Mouse (Mus musculus) small intestine, adult 2 months (tissue): ENCODE results near the gene Retsat. TPM values are rescaled to one million over a fixed set of nuclear protein-coding genes. Genes with fewer than 3 reads are reported as not detected.

Source experiments
- H3K27ac ChIP-seq: fragments of 200-500 bp; 2 replicates; pipeline ENCODE4 v1.5.1; 2012; ENCODE audit warnings: low read depth, low read length, control low read depth, inconsistent platforms; ENCODE audit not compliant: insufficient read depth
- H3K27me3 ChIP-seq: fragments of 200-500 bp; 2 replicates; pipeline ENCODE4 v1.6.1; 2012; ENCODE audit warnings: mild to moderate bottlenecking, moderate library complexity, low read length, inconsistent platforms; ENCODE audit not compliant: control insufficient read depth, insufficient read depth
- H3K36me3 ChIP-seq: fragments of 200-500 bp; 2 replicates; pipeline ENCODE4 v1.6.1; 2012; ENCODE audit warnings: mild to moderate bottlenecking, low read length, control low read depth, inconsistent platforms; ENCODE audit not compliant: control insufficient read depth, insufficient read depth
- H3K4me1 ChIP-seq: fragments of 200-500 bp; 2 replicates; pipeline ENCODE4 v1.6.1; 2012; ENCODE audit warnings: low read length, inconsistent platforms, mixed read lengths; ENCODE audit not compliant: control insufficient read depth, insufficient read depth, insufficient read length
- H3K4me3 ChIP-seq: fragments of 200-500 bp; 2 replicates; pipeline ENCODE4 v1.5.1; 2012; ENCODE audit warnings: low read depth, mild to moderate bottlenecking, control low read depth, inconsistent platforms, low read length, moderate library complexity
- CTCF ChIP-seq: fragments of 200-500 bp; IDR thresholded peaks from 2 replicates; pipeline ENCODE4 v1.5.1; 2012; ENCODE audit warnings: low read depth, mild to moderate bottlenecking, control low read depth, inconsistent platforms, low read length, moderate library complexity, mixed read lengths; ENCODE audit not compliant: insufficient replicate concordance, insufficient read length; ENCODE audit errors: extremely low read depth
- POLR2A ChIP-seq: fragments of 200-500 bp; IDR thresholded peaks from 2 replicates; pipeline ENCODE4 v1.6.1; 2012; ENCODE audit warnings: low read depth, mild to moderate bottlenecking, control low read depth, inconsistent platforms, low read length, moderate library complexity
- WGBS: fragments of 180-500 bp; shearing (Covaris S2); methylation state at CpG from one replicate; pipeline ENCODE4 v1.1.7; 2018; 5-methylcytosine and 5-hydroxymethylcytosine counted together
- polyA plus RNA-seq: library from polyadenylated mRNA; depleted of rRNA; stranded (reverse); fragments of >200 nt; gene quantifications from 2 replicates; pipeline ENCODE4 v1.2.3, GENCODE M21; 2012; rRNA removed

Gene Retsat
- polyA plus RNA-seq, result 51.6 and 70.7 TPM in 2 replicates

DNA sequence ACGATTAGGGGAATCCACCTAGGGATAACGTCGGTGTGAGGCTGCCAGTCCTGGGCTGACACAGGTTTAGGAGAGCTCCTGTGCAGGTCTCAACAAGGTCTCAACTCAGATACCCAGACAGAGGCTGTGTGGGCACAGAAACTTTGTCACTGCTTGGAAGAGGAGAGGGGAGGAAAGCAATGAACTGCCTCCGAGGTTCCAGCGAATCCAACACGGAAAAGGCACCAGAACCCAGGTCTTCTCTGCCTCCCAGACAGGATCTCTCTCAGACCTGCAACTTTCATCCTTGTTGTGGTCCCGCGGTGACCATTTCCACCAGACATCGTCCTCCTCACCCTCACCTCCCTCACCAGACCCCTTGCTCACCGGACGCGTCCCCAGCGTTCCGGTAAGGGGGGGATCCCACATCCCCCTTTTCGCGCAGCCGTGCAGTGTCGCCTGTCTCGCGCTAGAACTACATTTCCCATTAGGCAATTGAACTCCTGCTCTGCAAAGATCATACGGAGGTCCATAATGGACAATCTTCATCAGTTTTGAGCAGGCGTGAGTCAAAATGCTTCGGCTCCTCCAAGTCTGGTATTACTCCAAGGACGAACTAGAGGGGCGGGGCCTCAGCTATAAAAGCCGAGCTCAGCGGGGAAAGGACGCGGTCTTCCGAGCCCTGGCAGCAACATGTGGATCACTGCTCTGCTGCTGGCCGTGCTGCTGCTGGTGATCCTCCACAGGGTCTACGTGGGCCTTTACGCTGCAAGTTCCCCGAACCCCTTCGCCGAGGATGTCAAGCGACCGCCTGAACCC is at the start of gene Retsat, which contains the start of gene Elmod3:
Gene Retsat, plus strand, starts transcription at position 520 of the 798 bp plus-strand sequence.
Gene Elmod3, minus strand, starts transcription at position 458 of the 798 bp plus-strand sequence.
- WGBS, result under 1% methylated on average over 38 of the region's 38 CpGs
- peak within 1 kb of the TSS; percentile 82 for H3K4me3 ChIP-seq
- no peaks in the 10 kb centered on the region for H3K27me3 ChIP-seq
- TF ChIP-seq CTCF, result no peak
- peak; percentile 99 for TF ChIP-seq POLR2A
- peaks cover 7% of the 10 kb centered on the region; the same call in 1 of the 2 replicates for H3K4me1 ChIP-seq
- H3K27ac ChIP-seq, result peak within 1 kb of the TSS; percentile 43
- 0 out of 2 replicates have a peak, but pooled peaks cover 4% of the 10 kb centered on the region for H3K36me3 ChIP-seq

DNA sequence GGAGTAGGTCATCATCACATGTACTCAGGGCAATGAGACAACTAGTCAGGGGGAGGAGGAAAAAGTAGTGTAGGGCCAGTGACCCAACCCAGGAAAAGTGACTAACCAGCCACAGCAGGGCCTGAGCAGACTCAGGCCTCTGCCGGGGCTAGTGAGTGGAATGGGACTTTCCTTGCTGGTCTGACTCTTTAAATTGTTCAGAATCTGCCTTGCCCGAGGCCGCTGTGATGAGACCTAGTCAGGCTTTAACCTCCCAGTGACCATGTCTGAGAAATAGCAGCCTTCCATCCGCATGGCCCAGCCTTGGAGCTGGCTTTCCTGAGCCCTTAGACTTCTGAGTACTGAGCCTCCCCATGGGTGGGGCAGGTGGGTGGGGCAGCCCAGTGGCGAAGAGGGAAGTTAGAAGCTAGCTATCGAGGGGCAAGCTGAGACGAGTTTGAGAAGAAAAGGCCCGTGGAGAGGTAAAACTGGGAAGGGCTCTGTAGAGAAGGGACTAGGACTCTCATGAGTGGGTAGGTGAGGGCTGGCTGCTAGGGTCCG is 49.2 kb upstream of the Retsat start:
- TF ChIP-seq CTCF, result no peak
- WGBS, result 25% methylated on average over 9 of the region's 9 CpGs
- Histone ChIP-seq H3K36me3 (no peaks in the 10 kb centered on the region), H3K4me3 (peak overlapping the region; percentile 37), H3K27me3 (no peaks in the 10 kb centered on the region), H3K27ac (peak overlapping the region; percentile 28), H3K4me1 (peaks cover 33% of the 10 kb centered on the region)

DNA sequence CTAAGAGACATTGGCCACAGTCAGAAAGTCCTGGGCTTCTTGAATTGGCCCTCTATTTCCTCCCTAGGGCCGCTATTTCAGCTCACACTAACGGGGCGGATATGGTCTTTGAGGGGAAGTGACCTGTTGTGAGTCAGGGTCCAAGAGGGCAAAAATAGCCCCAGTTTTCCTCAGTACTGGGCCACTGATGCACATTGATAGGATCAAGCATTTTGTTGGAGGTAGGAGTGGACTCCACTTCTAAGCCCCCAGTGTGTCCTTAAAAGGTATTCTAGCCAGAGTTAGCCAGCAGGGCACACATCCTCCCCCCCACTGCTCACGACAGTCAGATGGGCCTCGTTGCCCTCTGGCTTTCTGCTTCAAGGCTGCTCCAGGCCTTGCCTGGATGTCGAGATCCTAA is 48.2 kb upstream of the Retsat start:
- TF ChIP-seq POLR2A (no peak), CTCF (no peak)
- 0 out of 2 replicates have a peak overlapping the region, but pooled peaks have one; percentile 6 for H3K27ac ChIP-seq
- peak overlapping the region; percentile 37 for H3K4me3 ChIP-seq
- H3K36me3 ChIP-seq, result no peaks in the 10 kb centered on the region
- H3K4me1 ChIP-seq, result peaks cover 33% of the 10 kb centered on the region
- H3K27me3 ChIP-seq, result no peaks in the 10 kb centered on the region
- 50% methylated on average over 6 of the region's 6 CpGs for WGBS

DNA sequence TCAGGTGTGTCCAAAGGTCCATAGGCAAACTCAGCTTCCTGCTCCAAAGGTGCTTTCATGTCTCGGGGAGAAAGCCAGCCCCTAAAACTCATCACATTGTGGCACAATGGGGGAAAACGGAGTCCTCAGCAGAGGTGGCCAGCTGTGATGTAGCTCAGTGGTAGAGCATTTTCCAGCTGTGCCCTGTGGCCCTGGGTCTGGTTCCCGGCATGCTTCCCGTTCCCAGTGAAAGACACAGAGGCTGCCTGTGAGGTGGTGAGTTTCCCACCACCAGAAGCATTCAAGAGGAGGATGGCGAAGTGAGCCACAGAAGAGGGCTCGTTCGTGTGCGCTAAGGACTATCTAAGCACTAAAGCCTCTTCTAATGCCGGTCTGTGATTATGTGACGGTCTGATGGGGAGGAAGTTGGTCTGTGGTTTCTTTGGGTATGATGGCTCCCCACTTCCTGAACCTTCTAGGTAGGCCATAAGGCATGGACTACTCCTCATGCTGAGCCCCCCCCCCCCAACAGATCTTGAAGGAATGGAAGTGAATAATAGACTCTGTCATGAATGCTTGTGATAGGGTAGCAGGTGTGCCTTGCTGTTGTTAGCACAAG is 47.7 kb upstream of the Retsat start:
- Histone ChIP-seq H3K27ac (0 out of 2 replicates have a peak overlapping the region, but pooled peaks have one; percentile 6), H3K27me3 (no peaks in the 10 kb centered on the region), H3K36me3 (no peaks in the 10 kb centered on the region), H3K4me1 (peaks cover 33% of the 10 kb centered on the region), H3K4me3 (peak overlapping the region; percentile 5)
- TF ChIP-seq CTCF, result no peak
- TF ChIP-seq POLR2A, result no peak
- WGBS, result 66% methylated on average over 10 of the region's 10 CpGs

DNA sequence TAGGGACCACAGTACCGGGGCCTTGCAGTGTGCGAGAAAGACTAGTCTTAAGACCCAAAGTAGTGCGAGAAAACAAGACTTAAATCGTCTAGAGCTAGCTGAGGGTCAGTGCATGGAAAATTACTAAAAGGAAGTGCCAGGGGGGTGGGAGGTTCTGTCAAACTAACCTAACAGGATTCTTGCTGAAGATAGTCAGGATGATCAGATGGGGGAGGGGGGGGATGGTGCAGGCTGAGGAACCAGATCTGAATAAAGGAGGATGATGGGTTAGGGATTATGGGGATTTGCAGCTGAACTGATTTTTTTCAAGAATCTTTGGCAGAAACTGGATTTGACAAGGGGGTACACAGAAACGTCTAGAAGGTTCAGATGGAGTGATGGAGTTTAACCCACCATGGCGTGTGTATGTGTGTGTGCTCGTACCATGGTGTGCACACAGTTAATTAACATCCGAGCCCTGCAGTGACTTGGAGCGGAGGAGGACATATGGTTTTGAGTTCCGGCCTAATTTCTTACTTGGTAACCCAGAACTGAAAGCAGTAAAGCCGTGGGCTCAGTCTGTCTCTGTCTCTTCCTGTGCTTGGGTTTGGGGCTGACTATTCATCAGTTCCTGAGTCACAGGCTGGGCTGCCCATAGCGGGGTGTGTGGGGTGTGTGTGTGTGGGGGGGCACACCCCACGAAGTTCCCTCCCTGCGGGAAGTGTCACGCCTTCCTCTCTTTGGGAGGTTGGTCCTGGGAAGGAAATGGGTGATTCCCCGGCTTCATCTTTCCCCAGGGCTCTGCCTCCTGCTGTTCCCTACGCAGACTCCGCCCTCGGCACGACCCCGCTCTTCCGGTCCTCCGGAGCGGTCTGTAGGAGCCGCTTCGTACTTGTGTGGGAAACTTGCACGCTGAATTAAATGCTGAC is 45.9 kb upstream of the Retsat start:
- peak overlapping the region; percentile 69 for H3K27ac ChIP-seq
- no peak for TF ChIP-seq CTCF
- TF ChIP-seq POLR2A, result 0 out of 2 replicates have a peak, but pooled peaks have one; percentile 41
- H3K36me3 ChIP-seq, result no peaks in the 10 kb centered on the region
- no peaks in the 10 kb centered on the region for H3K27me3 ChIP-seq
- peak overlapping the region; percentile 51 for H3K4me3 ChIP-seq
- WGBS, result 24% methylated on average over 27 of the region's 27 CpGs
- peaks cover 33% of the 10 kb centered on the region for H3K4me1 ChIP-seq

DNA sequence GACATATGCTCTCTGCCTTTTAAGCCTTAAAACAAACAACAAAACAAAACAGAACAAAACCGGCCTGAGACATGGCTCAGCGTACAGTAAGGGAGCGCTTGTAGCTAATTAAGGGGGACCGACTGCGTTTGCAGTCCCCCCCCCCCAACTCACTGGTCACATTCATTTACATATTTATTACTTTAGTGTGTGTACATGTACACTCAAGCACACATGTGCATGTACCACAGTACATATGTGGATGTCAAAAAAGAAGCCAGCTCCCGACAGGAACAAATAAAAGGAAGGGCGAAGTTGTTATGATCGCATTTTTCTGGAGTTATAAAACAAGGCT is 45.2 kb upstream of the Retsat start:
- H3K27me3 ChIP-seq, result no peaks in the 10 kb centered on the region
- H3K4me3 ChIP-seq, result peak overlapping the region; percentile 51
- no peaks in the 10 kb centered on the region for H3K36me3 ChIP-seq
- TF ChIP-seq CTCF, result no peak
- no peak for TF ChIP-seq POLR2A
- H3K27ac ChIP-seq, result peak overlapping the region; percentile 69
- WGBS, result 5% methylated on average over 8 of the region's 8 CpGs
- peaks cover 32% of the 10 kb centered on the region for H3K4me1 ChIP-seq
